Mouse (Mus musculus): ENCODE measurements at regions not wholly inside any gene's neighbourhood (a gene's known extent, or its start where the extent isn't known, plus 50 kb on each side); places are given as distances from the start of the nearest gene placed in this dataset.

DNA sequence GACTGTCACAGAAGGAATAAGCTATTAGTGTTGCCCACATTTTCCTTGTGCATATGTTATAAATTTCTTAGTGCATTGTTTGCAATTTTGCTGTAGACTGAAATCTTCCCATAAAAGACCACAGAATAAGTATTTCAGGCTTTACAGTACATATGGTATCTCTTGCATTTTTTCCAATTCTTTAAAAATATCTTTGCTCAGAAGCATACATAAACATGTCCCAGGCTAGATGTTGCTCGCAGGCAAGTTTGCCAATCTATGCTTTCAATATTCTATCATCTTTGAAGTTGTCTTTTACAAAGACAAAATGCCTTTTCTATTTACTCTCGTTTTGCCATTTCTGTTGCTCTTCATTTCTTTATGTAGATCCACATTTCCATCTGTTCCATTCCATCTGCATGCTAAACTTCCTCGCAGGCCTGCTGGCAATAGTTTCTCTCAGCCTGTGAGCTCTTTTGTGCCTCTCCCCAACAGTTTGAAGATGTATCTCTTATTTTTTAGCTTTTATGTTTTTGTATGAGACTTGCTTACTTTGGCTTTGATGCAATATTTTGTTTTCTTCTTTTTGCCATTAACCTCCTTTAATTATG lies 120.0 kb upstream of the Cdr1 start:
- no peak for DNase-seq (ENCODE audit: low spot score in 2 of 2)

DNA sequence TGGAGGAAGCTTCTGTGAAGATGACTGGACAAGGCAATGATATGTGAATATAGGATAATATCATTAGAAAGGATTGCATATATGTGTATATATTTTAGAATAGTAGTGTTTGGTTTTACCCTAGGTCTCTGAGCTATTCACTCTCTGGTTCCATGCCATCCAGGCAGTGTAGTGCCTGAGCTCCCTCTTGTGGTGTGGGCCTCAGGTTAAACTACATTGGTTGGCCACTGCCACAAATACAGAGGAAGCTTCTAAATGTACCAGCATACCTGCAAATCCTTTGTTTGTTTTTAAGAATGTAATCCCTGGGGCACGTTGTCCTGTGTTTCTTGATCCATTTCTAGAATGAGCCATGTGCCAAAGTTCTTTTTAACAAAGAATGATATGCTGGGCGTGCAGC lies 119.1 kb upstream of the Cdr1 start:
- DNase-seq (ENCODE audit: low spot score in 2 of 2), result peak in 1 of 2 experiments; percentile 11
